Mouse (Mus musculus): ENCODE measurements around the gene Tbc1d8. TPM values are rescaled to one million over a fixed set of nuclear protein-coding genes. Genes with fewer than 3 reads are reported as not detected.

The Tbc1d8 gene
- polyA plus RNA-seq, 1 experiment from 2014 or later = 13.4 TPM

- Histone ChIP-seq H3K9ac (no peak overlapping the region), H3K9me3 (no peaks in the 10 kb centered on the region), H3K36me3 (0 out of 2 replicates have a peak, but pooled peaks cover 6% of the 10 kb centered on the region), H3K27ac (no peak overlapping the region), H3K4me2 (no peak overlapping the region), H3K4me3 (no peak overlapping the region), H3K4me1 (peaks cover 8% of the 10 kb centered on the region; the same call in 1 of the 2 replicates), H3K27me3 (no peaks in the 10 kb centered on the region)
- WGBS = 72% methylated on average over 11 of the region's 11 CpGs
- no peak for ATAC-seq (ENCODE audit: borderline replicate concordance, extremely low read depth, low FRiP score, low TSS enrichment)
These were observed 89.2 kb downstream of the Tbc1d8 start for GRCm38 (mm10) chr1:39389338-39389737.

GRCm38 (mm10) chr1:39388163-39388562 lies 90.4 kb downstream of the Tbc1d8 start:
- Histone ChIP-seq H3K4me2 (no peak overlapping the region), H3K9ac (no peak overlapping the region), H3K27me3 (no peaks in the 10 kb centered on the region), H3K4me3 (no peak overlapping the region), H3K9me3 (no peaks in the 10 kb centered on the region), H3K27ac (no peak overlapping the region), H3K4me1 (no peaks in the 10 kb centered on the region), H3K36me3 (0 out of 2 replicates have a peak, but pooled peaks cover 6% of the 10 kb centered on the region)
- WGBS = 81% methylated on average over 2 of the region's 2 CpGs
- ATAC-seq (ENCODE audit: borderline replicate concordance, extremely low read depth, low FRiP score, low TSS enrichment) = no peak

- Histone ChIP-seq H3K4me3 (no peak overlapping the region), H3K9ac (no peak overlapping the region), H3K4me1 (no peaks in the 10 kb centered on the region), H3K27me3 (no peaks in the 10 kb centered on the region), H3K36me3 (0 out of 2 replicates have a peak, but pooled peaks cover 6% of the 10 kb centered on the region), H3K27ac (no peak overlapping the region), H3K4me2 (no peak overlapping the region), H3K9me3 (no peaks in the 10 kb centered on the region)
- 73% methylated on average over 4 of the region's 4 CpGs for WGBS
- ATAC-seq (ENCODE audit: borderline replicate concordance, extremely low read depth, low FRiP score, low TSS enrichment) = no peak
These were observed 91.1 kb downstream of the Tbc1d8 start for GRCm38 (mm10) chr1:39387497-39387896.

GRCm38 (mm10) chr1:39386456-39386855 lies 92.1 kb downstream of the Tbc1d8 start:
- Histone ChIP-seq H3K4me3 (no peak overlapping the region), H3K9ac (no peak overlapping the region), H3K4me1 (no peaks in the 10 kb centered on the region), H3K27me3 (no peaks in the 10 kb centered on the region), H3K9me3 (no peaks in the 10 kb centered on the region), H3K27ac (no peak overlapping the region), H3K36me3 (0 out of 2 replicates have a peak, but pooled peaks cover 6% of the 10 kb centered on the region), H3K4me2 (no peak overlapping the region)
- WGBS = 61% methylated on average over 3 of the region's 3 CpGs
- no peak for ATAC-seq (ENCODE audit: borderline replicate concordance, extremely low read depth, low FRiP score, low TSS enrichment)

- Histone ChIP-seq H3K27me3 (no peaks in the 10 kb centered on the region), H3K9me3 (no peaks in the 10 kb centered on the region), H3K27ac (no peak overlapping the region), H3K4me3 (no peak overlapping the region), H3K4me1 (no peaks in the 10 kb centered on the region), H3K36me3 (0 out of 2 replicates have a peak, but pooled peaks cover 6% of the 10 kb centered on the region), H3K9ac (no peak overlapping the region), H3K4me2 (no peak overlapping the region)
- WGBS = 70% methylated on average over 9 of the region's 9 CpGs
- no peak for ATAC-seq (ENCODE audit: borderline replicate concordance, extremely low read depth, low FRiP score, low TSS enrichment)
These were observed 93.6 kb downstream of the Tbc1d8 start for GRCm38 (mm10) chr1:39384914-39385313.

GRCm38 (mm10) chr1:39381017-39381416 lies 97.5 kb downstream of the Tbc1d8 start:
- Histone ChIP-seq H3K27me3 (no peaks in the 10 kb centered on the region), H3K4me3 (no peak overlapping the region), H3K4me1 (no peaks in the 10 kb centered on the region), H3K27ac (no peak overlapping the region), H3K4me2 (no peak overlapping the region), H3K36me3 (peaks cover 16% of the 10 kb centered on the region; the same call in 1 of the 2 replicates), H3K9ac (no peak overlapping the region), H3K9me3 (no peaks in the 10 kb centered on the region)
- no peak for ATAC-seq (ENCODE audit: borderline replicate concordance, extremely low read depth, low FRiP score, low TSS enrichment)
- WGBS = 84% methylated on average over 9 of the region's 9 CpGs

- Histone ChIP-seq H3K36me3 (peaks cover 23% of the 10 kb centered on the region; the same call in 1 of the 2 replicates), H3K9ac (no peak overlapping the region), H3K27ac (no peak overlapping the region), H3K4me3 (no peak overlapping the region), H3K27me3 (no peaks in the 10 kb centered on the region), H3K4me1 (no peaks in the 10 kb centered on the region), H3K9me3 (no peaks in the 10 kb centered on the region), H3K4me2 (no peak overlapping the region)
- no peak for ATAC-seq (ENCODE audit: borderline replicate concordance, extremely low read depth, low FRiP score, low TSS enrichment)
- 55% methylated on average over 5 of the region's 5 CpGs for WGBS
These were observed 99.5 kb downstream of the Tbc1d8 start for GRCm38 (mm10) chr1:39379021-39379420.

- Histone ChIP-seq H3K4me3 (no peak overlapping the region), H3K9ac (no peak overlapping the region), H3K4me2 (no peak overlapping the region), H3K36me3 (peaks cover 27% of the 10 kb centered on the region), H3K9me3 (no peaks in the 10 kb centered on the region), H3K4me1 (no peaks in the 10 kb centered on the region), H3K27ac (no peak overlapping the region), H3K27me3 (no peaks in the 10 kb centered on the region)
- ATAC-seq (ENCODE audit: borderline replicate concordance, extremely low read depth, low FRiP score, low TSS enrichment) = no peak
- WGBS = 77% methylated on average over 1 of the region's 1 CpGs
These were observed 100.0 kb downstream of the Tbc1d8 start for GRCm38 (mm10) chr1:39378540-39378939.

GRCm38 (mm10) chr1:39376726-39377240 lies 101.8 kb downstream of the Tbc1d8 start:
- H3K9me3 ChIP-seq = no peaks in the 10 kb centered on the region

GRCm38 (mm10) chr1:39376121-39376520 lies 102.4 kb downstream of the Tbc1d8 start:
- Histone ChIP-seq H3K4me1 (no peaks in the 10 kb centered on the region), H3K9me3 (no peaks in the 10 kb centered on the region), H3K36me3 (peaks cover 51% of the 10 kb centered on the region), H3K27ac (no peak overlapping the region), H3K9ac (no peak overlapping the region), H3K4me2 (no peak overlapping the region), H3K4me3 (no peak overlapping the region), H3K27me3 (no peaks in the 10 kb centered on the region)
- ATAC-seq (ENCODE audit: borderline replicate concordance, extremely low read depth, low FRiP score, low TSS enrichment) = no peak
- WGBS = 89% methylated on average over 7 of the region's 7 CpGs

More at GRCm38 (mm10) chr1:39376726-39377240, 101.8 kb downstream of the Tbc1d8 start:
- Histone ChIP-seq H3K27ac (no peak overlapping the region), H3K4me2 (no peak overlapping the region), H3K27me3 (no peaks in the 10 kb centered on the region), H3K36me3 (peaks cover 45% of the 10 kb centered on the region), H3K9ac (no peak overlapping the region), H3K4me3 (no peak overlapping the region), H3K4me1 (no peaks in the 10 kb centered on the region)
- 93% methylated on average over 9 of the region's 9 CpGs for WGBS
- ATAC-seq (ENCODE audit: borderline replicate concordance, extremely low read depth, low FRiP score, low TSS enrichment) = no peak

- Histone ChIP-seq H3K9me3 (no peaks in the 10 kb centered on the region), H3K36me3 (peaks cover 69% of the 10 kb centered on the region), H3K4me1 (peaks cover 4% of the 10 kb centered on the region), H3K9ac (no peak overlapping the region), H3K27ac (no peak overlapping the region), H3K27me3 (no peaks in the 10 kb centered on the region), H3K4me2 (no peak overlapping the region), H3K4me3 (no peak overlapping the region)
- ATAC-seq (ENCODE audit: borderline replicate concordance, extremely low read depth, low FRiP score, low TSS enrichment) = no peak
- WGBS = 82% methylated on average over 5 of the region's 5 CpGs
These were observed 104.2 kb downstream of the Tbc1d8 start for GRCm38 (mm10) chr1:39374231-39374809.

GRCm38 (mm10) chr1:39373378-39373777 lies 105.2 kb downstream of the Tbc1d8 start:
- Histone ChIP-seq H3K4me2 (no peak overlapping the region), H3K27ac (no peak overlapping the region), H3K4me1 (peaks cover 8% of the 10 kb centered on the region), H3K4me3 (no peak overlapping the region), H3K27me3 (no peaks in the 10 kb centered on the region), H3K9ac (no peak overlapping the region), H3K36me3 (peaks cover 72% of the 10 kb centered on the region), H3K9me3 (no peaks in the 10 kb centered on the region)
- 63% methylated on average over 4 of the region's 4 CpGs for WGBS
- ATAC-seq (ENCODE audit: borderline replicate concordance, extremely low read depth, low FRiP score, low TSS enrichment) = no peak

All from lung, embryonic 15.5 days (tissue).